Mouse (Mus musculus) frontal cortex, adult 2 months (tissue): ENCODE data around the gene Sucla2. TPM values are rescaled to one million over a fixed set of nuclear protein-coding genes. Genes with fewer than 3 reads are reported as not detected.

Experiments
- DNase-seq, 2 experiments: peaks; one replicate each; pipeline ENCODE4 v3.0.0; 2022; ENCODE audit warnings: low spot score in 1 of 2; ENCODE audit errors: extremely low spot score in 1 of 2
- polyA plus RNA-seq: library from polyadenylated mRNA; depleted of rRNA; stranded (reverse); fragments of >200 nt; gene quantifications from 2 replicates; pipeline ENCODE4 v1.2.3, GENCODE M21; 2012; rRNA removed

The Sucla2 gene
- 102 and 127 TPM in 2 replicates for polyA plus RNA-seq

DNA sequence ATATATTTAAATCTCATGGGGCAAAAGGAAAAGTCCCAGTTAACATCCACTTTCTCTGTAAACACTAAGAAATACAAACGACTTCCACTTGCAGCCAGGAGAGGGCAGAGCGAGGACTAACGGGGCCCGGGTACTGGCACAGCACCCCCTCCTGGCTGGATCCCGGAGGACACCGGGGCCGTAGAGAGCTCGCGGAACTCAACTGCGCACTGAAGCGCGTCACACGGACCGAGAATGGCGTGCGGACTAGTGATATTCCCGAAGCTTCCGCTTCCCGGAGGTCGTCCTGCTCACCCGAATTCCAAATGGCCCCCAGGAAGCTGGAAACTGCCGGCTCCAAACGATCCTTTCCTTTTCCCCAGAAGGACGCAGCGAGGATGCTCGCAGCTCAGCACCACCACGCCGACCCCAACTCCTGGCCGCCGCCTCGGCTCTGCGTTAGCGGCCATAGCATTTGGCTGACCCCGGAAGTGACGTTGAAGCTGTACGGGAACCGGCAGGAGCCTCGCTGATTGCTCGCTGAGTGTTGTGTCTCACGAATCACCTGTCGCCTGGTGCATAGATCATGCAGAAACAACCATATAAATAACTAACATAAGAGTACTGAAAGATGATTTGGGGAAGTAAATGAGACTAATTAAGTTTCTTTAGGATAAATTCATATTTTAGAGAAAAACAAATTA lies at the start of gene Sucla2:
TSS of gene Sucla2 (plus strand) at position 554 of the 683 bp plus-strand sequence.
- DNase-seq = peak; percentile 87 to 97

DNA sequence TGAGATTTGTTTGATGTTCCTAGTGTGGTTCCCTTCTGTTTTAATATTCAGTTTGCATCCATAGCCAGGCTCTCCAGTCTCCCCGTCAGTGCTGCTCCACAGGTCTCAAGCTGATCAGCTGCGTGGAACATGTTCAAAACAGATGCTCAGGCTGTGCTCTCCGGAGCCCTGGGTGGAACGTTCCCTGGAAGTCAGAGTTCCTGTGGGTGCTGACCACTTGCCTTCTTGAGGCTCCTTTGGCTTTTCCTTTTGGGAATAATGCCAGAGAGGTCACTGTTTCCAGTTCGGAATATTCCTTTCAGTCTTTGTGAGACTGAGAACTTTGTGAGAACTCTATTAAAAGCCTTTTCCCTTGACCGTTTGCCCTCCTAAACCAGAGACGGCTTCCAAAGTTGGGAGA lies 49.6 kb upstream of the Sucla2 start:
- no peak for DNase-seq

DNA sequence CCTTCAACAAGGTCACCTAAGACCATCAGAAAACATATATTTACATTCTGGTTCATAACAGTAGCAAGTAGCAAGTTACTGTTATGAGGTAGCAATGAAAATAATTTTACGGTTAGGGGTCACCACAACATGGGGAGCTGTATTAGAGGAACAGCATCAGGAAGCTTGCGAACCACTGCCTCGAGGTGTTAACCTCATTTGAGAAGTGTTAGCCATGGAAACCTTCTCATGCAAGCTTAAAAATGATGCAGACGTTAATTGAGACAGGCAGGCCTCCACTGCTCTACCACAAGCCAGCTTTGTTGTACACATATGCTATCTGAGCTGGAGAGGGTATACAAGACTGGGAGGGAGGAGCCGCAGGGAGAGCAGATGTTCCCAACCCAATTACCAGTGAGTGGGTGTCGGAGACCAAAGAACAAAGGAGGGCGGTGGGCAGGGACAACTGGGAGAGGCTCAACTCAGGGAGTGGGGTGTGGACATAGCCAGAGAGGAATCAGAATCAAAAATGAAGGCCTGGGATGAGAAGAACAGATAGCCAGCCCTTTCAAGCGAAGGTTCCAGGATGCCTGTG lies 48.7 kb upstream of the Sucla2 start:
- no peak for DNase-seq

DNA sequence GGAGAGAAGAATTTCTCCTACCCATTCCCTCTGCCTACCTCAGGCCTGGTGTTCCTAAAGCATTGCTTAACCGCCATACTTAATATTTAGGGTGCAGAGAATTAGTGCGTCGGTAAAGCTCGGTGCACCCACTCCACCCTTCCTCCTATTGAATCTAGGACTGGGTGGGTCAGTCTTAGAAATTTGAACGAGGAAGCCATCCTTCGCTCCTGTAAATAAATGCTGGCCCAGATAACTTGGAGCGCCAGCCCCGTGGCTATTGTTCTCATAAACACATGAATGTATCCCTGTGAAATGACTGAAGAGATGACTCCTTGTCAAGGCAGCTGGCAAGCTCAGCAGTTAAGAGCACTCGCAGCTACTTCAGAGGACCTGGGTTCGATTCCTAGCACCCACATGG lies 48.0 kb upstream of the Sucla2 start:
- no peak for DNase-seq

DNA sequence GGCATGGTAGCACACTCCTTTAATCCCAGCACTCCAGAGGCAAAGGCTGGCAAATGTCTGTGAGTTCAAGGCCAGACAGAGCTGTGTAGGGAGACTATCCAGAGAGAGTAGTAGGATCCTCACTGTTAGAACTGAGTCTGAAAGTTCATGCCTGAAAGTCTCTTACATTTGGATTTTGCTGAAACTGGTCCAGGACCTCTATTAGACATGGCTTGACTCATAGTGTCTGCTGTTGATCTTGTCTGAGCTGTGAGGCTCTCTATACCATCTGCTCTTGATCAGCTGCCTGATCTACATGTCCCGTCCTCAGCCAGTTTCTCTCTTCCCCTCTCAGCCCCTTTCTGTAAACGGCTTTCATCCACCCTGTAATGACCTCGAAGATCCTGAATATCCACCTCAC lies 46.8 kb upstream of the Sucla2 start:
- no peak for DNase-seq

DNA sequence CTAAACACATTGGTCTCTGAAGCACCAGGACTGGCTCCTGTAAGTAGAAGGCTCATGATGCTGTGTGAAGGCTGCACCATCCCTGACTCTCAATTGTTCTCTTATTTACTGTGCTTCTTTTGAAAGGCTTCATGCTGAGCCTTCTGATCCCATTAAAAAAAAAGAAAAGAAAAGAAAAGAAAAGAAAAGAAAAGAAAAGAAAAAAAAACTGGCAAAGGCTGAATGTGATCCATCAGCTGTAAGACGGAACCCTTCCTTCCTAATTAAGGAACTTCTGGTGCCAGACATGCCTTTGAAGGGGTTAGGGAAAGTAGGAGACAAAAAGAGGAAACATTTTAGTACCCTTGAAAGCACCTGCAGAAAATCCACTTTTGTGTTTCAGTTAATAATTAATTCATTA lies 45.3 kb upstream of the Sucla2 start:
- DNase-seq = no peak

DNA sequence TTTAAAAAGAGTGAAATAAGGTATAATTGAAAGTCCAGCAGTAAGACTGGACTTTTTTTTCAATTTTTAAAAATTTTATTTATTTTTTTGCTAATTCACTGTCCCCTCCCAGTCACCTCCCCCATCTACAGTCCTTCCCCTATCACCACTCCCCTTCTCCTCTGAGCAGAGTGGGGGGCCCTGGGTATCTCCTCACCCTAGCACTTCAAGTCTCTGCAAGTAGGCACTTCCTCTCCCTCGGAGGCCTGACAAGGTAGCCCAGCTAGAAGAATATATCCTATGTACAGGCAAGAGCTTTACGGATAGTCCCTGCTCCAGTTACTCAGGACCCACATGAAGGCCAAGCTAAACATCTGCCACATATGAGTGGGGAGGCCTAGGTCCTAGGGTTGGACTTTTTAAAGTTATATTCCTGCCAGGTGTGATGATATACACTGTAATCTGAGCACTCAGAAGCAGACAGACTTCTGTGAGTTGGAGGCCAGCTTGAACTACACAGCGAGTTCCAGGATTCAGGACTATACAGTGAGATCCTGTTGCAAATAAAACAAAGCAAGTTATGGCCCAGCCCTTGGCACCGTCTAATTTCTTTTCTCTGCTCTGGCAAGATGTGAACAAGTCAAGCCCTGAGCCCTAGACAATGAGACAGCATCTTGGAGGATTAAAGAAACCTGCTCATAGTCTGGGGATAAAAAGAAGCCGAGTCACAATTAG lies 41.4 kb upstream of the Sucla2 start:
- DNase-seq = no peak

DNA sequence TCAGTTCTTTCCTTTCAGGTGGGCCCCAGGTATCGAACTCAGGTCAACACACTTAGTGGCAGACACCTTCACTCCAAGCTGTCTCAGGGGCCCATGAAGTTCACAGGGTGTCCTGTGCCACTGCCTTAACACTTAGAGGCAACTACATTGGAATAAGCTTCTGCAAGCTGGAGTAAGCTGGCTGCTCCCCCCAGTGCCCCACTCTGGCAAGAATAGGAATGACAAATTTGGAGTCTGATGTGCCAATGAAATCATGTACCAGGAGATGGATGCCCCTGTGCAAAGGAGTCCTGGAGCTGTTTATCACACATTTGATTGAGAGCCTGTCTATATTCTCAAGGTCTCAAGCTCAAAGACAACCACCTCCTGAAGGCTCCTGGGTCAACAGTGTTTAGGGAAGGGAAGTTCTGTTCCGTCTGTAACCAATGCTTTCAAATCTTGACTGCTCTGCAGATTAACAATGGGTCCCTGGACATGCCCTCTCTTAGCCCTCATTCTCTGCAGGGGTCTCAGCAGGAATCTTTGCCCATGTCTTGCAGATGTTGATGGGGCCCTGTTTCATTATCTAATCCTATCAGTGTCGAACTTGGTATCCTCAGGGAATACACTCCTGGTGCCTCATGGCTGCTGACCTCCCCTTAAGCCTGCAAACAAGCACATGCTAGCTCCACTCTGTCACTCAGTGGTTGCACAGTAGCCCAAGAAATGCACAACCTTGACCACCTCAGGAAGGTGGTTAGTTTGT lies 40.6 kb upstream of the Sucla2 start:
- DNase-seq = peak in 1 of 2 experiments; percentile 28

DNA sequence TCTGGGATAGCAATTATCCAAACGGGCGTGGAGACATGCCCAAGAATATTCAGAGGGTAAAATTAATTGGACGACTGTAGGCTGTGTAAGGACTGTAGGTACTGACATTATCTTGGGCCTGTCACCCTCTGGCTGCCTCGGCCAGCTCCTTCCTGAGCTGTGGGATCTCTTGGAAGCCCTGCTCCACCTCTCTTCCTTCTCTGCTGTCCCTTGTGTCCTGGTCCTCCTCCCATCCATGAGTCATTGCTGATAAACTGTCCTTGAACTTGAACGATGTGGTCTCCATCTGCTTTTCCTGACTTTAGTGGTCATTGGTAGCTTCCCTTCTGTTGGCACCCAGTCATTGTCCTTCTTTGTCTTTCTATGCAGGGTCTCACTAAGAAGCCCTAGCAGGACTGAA lies 38.5 kb upstream of the Sucla2 start:
- no peak for DNase-seq

DNA sequence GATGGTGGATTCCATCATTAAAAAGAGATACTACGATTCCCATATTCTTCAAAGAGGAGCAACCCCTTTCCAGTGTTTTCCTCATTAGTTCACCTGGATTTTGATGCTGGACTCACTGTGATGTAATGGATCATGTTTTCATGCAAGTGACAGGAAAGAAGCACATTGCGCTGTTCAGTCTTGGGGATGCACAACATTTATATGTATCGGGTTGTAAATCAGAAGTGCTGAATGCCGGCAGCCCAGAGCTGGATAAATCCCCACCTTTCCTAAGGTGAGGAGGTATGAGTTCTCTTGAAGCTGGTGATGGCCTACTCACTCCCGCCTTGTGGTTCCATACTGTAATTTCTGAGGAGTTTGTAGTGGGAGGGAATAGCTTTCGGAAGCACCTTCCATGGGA lies 31.8 kb upstream of the Sucla2 start:
- no peak for DNase-seq

DNA sequence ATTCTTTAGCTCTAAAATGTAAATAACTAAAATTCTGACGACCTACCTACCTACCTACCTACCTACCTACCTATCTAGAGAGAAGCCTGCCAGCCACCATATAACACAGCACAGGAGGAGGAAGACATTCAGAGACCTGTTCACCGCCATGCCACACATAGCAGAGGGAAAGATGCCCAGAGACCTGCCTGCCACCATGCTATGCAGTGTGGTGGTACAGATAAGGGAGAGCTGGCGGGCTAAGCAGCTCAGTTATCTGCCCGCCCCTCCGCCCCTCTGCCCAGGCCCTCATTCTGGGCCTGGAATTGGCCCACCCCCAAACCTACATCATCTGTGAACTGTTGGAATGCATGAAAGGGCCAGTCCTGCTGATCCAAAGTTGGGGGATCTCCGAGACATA lies 31.0 kb upstream of the Sucla2 start:
- no peak for DNase-seq

DNA sequence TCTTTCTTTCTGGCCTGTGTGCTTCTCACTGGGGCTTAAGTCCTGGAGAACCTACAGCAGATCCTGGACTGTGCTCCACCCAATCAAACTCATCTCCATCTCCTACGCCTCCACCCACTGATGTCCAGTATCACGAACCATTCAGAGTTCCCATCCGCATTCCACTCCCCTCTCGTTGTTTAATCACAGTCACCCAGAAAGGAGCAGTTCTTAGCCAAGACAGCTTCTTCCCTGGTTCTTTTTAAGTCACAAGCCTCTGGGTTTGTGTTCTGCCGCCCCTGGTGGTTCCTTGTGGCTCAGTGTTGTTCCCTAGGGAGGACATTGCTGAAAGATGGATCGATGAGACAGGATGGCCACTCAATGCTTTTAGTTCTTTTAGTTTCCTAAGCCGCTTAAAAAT lies 29.4 kb upstream of the Sucla2 start:
- DNase-seq = no peak

DNA sequence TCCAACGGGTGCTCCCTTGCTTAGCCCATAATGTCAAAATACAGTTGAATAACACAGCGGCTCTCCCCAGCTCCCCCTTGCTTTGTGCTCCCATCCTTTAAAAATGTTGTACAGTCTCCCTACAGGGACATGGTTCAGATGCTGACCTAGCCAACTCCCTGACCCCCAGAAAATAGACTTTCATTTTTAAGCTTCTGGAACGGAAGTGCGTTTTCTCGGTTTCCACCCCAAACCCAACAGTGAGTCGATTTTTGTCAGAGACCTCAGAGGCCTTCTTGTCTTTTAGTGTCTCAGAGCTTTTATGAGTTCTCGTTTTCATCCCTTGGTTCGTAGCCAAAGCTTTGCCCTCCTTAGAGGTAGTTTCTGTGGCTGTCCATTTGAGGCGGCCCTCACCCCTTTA lies 23.8 kb upstream of the Sucla2 start:
- no peak for DNase-seq

DNA sequence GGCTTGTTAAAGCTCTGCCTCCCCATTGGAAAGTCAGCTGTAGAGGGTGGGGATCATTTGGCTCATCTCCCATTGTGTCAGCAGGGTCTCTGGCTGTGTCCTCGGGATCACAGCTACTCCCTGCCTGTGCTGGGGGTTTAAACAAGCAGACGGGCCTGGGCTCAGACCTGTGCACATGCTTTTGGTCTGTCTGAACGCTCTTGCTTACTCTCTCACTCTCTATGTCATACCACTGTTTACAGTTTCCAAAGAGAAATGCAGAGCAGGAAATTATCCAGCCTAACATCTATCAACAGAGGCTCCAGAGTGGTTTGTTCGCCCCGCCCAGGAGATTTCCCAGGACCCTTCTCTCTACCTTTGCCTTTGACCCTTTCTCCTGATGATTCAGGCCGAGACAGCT lies 23.4 kb upstream of the Sucla2 start:
- no peak for DNase-seq

DNA sequence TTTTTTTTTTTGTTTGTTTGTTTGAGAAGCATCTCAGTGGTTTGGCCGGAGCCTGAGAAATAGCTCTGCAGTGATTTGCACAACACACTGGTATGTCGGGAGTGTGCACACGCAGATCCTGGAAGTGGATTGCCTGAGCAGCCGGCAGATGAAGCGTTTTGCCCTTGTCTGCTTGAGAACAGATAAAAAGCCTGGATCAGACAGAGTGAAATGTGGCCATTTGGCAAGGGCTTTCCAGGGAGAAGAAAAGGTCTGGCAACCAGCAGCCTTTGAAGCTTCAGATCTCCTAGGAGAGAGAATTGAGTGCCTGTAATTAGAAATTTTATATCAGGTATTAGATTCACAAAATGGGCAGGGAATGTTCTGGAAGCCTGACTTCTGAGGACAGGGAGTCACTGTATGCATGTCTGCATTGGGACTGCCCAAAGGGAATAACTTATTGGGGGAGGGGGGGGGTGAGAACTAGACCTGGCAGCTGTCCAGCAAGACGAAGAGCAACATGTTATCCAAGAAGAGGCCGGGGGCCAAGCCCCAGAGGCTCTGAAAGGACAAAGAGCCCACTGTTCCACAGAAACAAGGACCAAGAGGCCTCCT lies 22.4 kb upstream of the Sucla2 start:
- peak in 1 of 2 experiments; percentile 17 for DNase-seq

DNA sequence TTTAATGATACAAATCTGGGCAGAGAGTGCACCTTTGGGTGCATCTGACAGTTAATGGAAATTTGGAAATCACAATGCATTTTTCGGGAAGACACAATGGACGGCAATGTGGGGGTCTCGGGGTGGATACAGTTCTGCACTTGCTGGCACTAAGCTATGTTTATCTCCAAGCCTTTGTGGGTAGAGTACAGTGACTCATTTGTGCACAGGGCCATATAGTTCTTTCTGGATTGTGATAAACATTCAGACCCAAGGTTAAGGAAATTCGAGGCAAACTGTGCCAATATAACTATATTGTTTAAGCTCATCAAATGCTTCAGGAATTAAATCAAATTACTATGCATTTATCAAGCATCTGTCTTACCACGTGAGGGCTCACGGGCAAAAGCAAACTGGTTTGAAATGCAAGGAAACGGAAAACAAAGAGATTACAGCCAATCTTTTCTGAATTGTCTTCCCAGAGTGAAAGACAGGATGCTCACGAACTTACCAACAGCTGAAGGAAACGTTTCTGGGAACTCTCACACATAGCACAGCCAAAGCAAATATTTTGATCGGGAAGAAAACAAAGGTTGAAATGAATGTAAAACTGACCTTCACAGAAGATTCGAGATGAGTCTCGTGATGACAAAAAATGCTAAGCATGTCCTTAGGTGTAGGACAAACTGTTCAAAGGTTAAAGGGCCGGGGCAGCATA lies 21.7 kb upstream of the Sucla2 start:
- no peak for DNase-seq

DNA sequence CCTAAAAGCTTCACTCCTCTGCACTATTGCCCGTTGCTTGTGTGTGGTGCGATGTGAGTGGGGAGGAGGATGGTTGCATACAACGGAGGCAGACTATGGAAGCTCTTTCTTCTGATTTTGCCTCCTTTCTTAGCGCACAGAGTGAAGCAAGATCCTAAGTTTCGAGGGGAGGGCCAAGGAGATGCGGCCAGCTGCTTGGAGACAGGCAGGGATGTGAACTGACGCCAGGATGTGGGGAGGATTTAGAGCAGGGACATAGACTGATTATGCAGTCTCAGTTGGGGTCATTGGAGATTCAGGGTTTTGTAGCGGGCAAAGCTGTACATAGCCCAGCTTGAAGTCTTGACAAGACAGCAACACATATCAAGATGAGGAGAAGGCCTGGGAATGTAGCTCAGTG lies 18.8 kb upstream of the Sucla2 start:
- DNase-seq = no peak

DNA sequence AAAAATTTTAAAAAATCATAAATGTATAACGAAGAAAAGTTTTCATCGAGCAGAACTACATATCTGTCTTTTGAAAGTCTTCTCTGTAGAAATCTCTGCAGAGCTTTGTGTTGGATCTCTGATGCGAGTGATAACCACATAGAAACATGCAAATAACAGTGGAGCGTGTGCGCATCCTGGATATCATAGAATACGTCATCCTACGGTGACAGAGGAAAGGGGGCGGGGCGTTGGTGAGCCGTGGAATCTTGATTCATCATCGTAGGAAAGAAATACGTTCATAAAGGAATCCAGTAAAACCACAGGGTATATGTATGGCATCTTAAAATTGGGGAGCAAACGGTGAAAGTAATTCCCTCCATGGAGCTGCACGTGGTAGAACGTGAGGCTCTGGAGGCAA lies 17.9 kb upstream of the Sucla2 start:
- DNase-seq = no peak

DNA sequence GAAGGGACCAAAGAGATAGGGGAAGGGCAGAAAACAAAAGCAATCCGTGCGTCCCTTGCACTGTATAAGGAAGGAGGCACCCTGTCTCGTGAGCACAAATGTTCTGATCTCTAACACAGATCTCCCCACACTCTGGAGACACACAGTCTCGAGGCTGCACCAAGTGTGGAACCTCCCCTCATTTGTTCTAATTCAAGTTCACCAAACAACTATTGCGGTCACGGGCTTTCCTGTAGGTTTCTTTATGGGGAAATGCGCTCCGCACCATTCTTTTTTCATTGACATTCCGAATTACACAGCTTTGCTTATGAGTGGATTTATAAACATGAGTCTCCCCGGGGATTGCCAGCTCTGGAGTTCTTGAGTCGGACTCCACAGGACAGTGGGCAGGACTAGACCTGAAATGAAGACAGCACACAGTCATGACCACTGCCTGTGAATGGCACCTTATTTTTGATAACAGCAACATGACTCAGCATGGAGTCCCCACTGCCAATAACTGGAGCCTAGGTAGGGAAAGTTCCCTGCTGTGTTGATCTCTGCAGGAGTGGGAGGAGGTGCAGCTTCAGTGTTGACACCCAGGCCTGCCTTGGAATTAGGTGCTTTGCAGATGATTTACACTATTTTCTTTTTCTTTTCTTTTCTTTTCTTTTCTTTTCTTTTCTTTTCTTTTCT lies 17.3 kb upstream of the Sucla2 start:
- no peak for DNase-seq
